Mouse (Mus musculus): ENCODE data around the gene Cep57l1.
"Not testable (repeated sequence)": the region's sequence is repeated elsewhere in the genome, so short reads cannot be mapped to it uniquely, and the experiment has no call there.

The Cep57l1 gene

DNA sequence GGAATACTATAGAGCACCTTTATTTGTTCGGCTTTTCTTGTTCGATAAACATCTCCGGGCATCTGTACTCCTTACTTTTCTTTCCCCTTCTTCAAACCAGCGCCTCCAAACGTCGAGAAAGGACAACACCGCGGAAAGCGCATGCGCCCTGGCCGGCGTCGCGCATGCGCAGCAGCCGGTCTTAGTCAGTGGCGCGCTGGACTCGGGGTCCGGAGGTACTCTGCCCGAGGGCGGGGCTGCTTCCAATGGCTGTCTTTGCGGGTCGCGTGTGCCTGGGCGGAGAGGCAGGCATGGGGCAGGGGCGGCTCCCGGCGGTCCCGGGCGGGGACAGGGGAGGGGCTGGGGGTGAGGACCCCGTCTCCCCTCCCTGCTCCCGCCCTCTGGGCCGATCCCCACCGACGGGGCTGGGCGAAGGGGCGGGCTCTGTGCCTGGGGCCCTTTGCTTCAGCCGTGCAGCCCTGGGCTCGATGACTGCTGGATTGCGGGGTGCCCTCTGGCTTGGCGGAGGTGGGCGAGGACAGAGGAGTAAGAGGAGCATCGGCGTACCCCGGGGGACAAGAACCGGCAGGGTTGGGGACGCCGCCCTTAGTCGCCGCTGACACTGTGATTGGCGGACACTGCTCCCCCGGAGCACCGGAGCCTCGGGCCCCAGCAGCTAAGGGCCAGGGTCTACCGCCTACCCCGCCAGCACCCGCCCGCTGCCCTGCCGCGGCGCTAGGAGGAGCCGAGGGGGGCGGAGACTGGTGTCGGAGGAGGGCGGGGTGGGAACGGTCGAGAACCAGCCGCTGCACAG, at the start of gene Cep57l1, which contains the start of gene Sesn1:
Gene Cep57l1, minus strand, starts transcription at position 101 of the 793 bp plus-strand sequence.
Gene Sesn1, plus strand, starts transcription at position 165 of the 793 bp plus-strand sequence.
- DNase-seq (ENCODE audit: low spot score in 2 of 2), result peak; percentile 87 to 96

DNA sequence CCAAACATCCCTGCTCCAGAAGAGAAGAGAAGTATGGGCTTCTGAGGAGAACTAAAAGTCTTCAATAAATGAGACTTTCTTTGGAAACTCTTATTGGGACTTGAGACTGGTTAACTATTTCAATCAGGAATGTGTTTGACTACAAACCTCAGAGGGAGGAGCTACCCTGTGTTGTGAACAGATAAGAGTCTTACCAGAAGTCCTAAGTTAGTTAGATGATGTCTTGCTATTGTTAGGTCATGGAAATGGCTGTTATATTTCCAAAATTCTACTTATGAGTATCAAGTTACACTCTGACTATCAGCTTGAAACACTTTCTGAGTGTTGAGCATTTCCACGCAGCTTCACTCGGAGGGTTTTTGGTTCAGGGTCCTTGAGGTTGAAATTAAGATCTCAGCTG, 39.0 kb upstream of the Cep57l1 start:
- no peak for DNase-seq (ENCODE audit: low spot score in 2 of 2)

DNA sequence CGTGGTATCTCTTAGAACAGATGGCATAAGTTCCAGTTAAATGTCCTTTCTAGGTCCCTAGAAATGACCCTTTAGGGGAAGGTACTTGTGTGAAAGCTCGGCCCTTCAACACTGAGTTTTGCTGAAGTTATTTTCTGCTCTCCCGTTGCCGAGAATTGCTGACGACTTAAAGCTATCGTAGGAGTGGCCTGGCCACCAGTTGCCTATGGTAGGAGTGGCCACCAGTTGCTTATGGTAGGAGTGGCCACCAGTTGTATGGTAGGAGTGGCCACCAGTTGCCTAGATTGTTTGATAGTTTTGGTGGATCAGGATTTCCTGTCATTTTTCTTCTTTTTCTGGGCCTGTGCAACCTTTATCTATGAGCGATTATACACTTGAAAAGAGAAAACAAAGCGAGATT, 38.1 kb upstream of the Cep57l1 start:
- DNase-seq (ENCODE audit: low spot score in 2 of 2), result no peak

DNA sequence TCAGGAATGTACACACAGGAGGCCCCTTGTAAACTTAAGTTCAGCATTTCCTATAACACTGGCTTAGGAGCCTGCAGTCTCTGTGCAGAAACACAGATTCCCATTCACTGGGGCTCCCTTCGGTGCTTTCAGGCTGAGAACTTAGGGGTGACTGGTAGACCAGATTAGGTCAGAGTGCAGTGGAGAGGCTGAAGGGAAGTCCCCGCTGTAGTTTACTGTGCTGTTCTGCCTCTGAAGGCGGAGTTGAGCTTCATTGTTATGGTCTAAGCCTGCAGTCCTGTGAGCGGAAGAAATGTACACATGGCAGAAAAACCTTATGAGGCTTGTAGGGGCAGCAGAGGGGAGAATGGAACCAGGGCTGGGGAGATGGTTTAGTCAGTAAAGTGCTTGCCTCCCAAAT, 29.2 kb upstream of the Cep57l1 start:
- DNase-seq (ENCODE audit: low spot score in 2 of 2), result no peak

DNA sequence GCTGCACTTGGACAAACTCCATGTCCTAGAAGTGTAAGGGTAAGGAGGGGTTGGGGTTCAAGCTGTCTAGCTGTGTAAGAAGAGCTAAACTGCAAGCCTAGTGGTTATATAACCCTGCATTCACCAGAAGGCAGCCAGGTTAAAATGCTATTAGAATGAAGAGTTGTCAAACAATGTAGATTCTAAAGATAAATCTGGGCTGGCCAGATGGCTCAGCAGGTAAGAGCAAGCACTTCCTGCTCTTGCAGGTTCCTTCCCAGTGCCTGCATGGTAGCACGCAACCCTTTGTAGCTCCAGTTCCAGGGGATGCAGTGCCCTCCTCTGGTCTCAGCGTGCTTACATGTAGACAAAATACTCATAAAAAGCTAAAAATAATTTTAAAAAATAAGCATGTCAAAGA, 24.5 kb upstream of the Cep57l1 start:
- no peak for DNase-seq (ENCODE audit: low spot score in 2 of 2)

DNA sequence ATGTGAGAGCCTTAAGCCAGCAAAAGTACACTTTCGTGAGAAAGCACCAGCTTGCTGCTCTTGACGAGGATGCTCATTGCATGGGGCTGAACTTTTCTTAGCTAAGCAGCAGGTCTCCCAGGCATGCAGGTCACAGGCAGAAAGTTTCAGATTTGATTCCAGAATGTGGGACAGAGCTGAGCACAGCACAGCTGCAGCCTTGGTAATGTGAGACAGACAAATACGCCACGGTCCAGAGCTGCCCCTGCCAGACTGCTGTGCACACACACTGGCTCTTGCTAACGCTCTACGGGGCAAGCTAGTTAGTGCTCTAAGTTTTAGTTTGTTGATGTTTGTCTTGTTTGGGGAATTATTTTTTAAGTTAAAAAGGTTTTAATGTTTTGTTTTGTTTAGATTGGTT, 22.5 kb upstream of the Cep57l1 start:
- DNase-seq (ENCODE audit: low spot score in 2 of 2), result no peak

DNA sequence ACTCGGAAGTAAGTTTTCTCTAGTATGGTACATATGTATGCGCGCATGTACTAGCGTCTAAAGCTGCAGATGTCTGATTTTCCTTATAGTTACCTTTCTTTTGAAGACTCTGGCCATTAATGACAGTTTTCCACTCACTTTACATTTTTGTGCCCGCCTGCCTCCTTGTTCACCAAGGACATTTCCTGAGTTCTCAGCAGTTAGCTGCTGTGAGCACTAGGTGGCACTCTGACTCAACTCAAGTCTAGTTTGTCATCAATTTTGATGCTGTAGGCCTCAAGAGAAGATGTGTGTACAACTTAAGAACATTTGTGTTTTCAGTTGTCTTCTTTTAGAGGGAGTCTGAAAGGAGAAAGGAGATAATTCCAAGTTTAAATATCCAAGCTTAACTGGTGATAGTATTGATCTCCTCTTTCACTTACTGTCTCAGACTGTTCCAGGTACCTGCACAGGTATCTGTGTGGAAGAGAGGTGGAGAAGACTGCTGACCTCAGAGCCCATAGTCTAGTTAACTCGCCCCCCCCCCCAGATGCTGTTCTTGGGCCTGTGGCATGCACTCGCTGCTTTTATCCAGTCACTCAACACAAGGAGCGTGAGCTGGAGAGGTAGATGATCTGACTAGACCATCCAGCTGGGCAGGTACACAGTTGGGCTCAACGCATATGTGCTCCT, 21.3 kb upstream of the Cep57l1 start:
- peak in 1 of 2 experiments; percentile 70 for DNase-seq (ENCODE audit: low spot score in 2 of 2)

DNA sequence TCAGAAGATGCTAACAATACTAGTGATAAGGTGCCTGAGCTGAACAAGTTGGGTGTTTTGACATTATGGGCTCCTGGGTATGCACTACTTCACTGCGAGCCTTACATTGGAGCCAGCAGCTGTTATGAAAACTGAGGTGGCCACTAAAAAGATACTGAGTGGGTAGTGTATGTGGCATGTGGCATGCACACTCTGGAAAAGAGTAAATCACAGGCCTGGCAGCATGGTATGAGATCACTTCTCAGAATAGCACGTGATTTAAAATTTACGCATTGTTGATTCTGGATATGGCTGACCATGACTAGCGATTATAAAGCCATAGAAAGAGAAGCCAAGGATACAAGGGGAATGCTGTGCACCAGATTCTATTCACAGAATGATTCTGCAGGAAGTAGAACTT, 20.8 kb upstream of the Cep57l1 start:
- no peak for DNase-seq (ENCODE audit: low spot score in 2 of 2)

DNA sequence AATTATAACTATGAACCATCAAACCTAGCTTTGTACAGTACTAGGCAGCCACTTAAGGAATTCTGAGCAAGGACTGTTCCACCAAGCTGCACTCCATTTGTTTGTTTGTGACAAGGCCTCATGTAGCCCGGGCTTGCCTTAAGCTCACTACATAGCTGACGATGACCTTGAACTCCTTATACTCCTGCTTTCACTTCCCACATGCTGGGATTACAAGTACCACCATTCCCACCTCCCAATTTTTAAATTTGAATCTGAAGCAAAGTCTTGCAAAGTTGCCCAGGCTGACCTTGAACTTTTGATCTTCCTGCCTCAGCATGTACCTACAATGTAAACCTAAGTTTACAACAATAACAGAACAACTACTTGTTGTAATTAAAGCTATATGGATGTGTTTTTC, 20.3 kb upstream of the Cep57l1 start:
- DNase-seq (ENCODE audit: low spot score in 2 of 2), result no peak

DNA sequence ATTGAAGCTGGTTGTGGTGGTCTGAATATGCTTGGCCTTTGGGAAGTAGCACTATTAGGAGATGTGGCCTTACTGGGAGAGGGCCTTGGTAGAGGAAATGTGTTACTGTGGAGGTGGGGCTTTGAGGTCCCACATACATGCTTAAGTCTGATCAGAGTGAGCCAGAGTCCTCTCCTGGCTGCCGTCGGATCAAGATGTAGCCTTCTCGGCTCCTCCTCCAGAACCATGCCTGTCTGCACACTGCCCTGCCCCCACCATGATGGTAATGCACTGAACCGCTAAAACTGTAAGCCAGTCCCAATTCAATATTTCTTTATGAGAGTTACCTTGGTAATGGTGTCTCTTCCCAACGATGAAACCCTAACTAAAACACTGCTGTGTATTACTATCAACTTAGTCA, 19.5 kb upstream of the Cep57l1 start:
- DNase-seq (ENCODE audit: low spot score in 2 of 2), result no peak

DNA sequence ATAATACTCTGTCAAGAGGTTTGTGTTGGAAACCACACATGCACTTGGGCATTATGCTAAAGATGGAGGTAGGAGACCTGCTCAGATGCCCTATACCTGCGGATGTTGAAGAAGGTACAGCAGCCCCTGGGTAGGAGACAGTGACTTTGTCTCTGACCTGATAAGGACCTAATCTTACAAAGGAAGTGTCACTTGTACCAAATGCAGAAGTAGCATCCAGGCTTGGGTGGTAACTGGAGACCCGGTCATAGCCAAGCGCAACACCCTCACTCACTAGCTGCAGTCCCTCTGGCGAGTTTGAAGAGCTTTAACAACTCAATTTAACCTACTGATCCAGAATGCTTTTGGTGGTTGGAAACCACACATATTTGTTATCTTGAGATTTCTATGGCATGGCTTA, 18.1 kb upstream of the Cep57l1 start:
- DNase-seq (ENCODE audit: low spot score in 2 of 2), result no peak

DNA sequence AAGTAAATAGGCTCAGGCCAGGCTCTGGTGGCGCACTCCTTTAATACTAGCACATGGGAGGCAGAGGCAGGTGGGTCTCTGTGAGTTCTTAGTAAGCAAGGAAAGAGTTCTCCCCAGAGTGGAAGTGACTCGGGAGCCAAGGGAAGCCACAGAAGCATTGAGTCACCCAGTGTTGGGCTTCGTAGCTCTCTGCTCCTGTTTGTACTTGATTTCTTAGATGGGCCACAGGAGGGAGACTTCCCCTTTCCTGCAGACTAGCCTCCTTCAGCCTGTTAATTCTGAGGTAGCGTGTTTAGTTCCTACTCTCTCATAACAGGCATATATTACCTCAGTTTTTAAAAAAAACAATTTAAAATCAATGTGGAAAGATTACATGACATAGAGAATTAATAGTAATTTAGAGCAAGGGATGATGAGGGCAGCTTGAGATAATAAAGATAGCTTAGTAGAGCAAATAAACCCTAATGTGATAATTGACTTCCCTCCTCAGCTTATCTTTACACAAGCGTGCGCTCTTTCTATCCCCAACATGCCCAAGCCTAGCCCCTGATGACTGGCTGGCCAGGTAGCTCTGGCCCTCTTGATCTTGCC, 16.9 kb upstream of the Cep57l1 start:
- no peak for DNase-seq (ENCODE audit: low spot score in 2 of 2)

DNA sequence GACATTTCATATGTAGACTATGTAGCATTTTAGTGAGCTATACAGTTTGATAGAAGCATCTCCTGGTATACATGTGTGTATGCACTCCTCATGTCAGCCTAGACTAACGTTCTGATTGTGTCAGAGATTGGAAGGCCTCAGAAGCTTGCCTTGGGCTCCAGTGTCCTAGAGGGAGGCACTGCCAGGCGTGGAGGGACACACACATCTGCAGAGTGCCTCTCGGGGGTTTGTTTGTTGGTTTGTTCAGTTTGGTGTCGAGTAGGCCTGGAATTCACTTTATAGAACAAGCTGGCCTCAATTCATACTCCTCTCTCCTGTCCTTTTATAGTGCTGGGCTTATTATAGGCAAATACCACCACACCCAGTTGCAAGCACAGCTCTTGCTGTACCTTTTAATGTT, 16.3 kb upstream of the Cep57l1 start:
- no peak for DNase-seq (ENCODE audit: low spot score in 2 of 2)

DNA sequence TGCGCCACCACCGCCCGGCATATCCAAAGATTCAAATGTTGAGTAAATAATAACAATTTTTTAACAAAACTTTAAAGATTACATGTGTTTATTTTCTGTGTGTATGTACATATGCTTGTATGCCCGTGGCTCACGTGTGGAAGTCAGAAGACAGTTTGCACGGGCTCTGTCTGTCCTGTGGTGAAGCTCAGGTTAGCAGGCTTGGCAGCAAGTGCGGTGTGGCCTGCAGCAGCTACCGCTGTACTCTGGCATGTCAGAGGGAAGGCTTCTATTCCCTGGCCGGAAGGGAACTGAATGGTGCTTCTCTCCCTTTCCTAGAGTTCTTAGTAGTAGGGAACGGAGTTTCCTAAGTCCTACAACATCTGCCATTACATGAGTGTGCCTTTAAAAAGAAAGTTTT, 15.4 kb upstream of the Cep57l1 start:
- no peak for DNase-seq (ENCODE audit: low spot score in 2 of 2)

DNA sequence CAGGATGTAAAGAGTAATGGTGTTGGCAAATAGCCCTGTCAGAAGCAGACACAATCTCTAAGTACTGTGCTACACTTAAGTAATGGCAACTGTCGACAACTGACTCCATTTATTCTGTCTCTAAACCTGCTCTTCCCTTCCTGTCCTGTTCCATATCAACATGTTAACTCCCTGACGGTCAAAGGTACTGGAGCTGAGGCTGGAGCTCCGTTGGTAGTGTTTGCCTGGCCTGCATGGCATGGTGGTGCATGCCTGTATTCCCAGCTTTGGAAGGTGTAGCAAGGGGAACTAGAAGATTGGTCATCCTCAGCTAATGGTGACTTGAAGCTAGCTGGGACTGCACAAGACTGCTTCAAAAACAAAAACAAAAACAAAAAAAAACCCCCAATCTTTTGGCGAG, 14.2 kb upstream of the Cep57l1 start:
- DNase-seq (ENCODE audit: low spot score in 2 of 2), result no peak

DNA sequence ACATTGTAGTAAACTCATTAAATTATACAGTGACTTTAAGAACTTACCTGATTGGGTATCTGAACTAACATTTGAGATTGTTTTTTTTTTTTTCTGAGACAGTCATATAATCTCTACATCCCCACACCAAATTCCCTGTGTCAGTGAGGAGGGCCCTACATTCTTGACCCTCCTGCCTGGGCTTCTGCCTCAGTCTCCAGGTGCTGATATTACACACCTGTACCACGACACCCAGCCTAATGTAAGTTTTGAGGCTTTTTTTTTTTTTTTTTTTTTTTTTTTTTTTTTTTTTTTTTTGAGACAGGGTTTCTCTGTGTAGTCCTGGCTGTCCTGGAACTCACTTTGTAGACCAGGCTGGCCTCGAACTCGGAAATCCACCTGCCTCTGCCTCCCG, 13.6 kb upstream of the Cep57l1 start:
- DNase-seq (ENCODE audit: low spot score in 2 of 2), result not testable (repeated sequence)

DNA sequence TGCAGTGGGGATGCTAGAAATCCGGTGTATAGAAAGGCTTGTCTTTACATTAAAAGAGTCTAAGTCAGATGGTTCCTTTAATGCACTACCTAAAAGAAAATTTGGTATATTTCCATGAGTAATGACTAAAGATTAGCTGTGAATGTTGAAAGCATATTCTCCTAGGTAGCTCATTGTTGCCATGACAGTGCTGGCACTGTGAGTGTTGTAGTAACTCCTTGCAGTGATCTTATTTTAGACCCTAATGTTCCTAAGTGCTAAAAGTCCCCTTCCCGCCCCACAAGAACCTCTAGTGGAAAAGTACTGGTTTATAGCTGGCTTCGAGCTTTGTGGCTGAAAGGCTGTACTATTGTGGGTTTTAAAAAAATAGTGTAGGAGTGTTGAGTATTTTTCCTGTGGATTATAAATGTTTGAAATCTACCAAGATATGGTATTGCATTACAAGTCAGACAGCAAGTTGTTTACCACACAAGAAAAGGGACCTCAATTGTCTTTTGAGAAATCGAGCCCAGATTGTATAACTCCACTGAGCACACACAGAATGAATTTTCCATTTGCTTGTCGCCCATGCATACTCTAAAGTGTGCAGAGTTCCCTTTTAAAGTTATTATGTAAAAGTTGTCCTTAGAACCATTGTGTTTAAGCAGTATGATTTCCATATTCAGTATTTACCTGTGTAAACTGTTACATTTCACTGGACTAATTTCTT, 13.1 kb upstream of the Cep57l1 start:
- DNase-seq (ENCODE audit: low spot score in 2 of 2), result no peak

DNA sequence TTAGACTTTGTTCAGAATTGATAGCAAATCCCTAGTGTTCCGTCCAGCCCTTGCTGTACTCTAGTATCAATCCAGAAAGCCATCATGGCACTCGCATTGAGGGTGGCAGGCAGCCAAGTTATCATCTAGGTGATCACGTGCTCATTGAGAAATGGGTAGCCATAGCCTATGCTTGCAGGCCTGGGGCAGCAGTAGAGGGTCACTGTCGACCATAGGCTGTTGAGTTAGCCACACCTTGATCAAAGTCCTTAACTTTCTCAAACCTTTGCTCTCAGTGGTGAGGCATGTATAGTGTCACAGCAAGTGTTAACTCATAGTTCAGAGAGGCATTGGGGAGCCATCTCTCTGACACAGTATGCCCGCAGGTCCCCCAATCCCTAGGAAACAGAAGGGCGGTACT, 11.5 kb upstream of the Cep57l1 start:
- no peak for DNase-seq (ENCODE audit: low spot score in 2 of 2)

DNA sequence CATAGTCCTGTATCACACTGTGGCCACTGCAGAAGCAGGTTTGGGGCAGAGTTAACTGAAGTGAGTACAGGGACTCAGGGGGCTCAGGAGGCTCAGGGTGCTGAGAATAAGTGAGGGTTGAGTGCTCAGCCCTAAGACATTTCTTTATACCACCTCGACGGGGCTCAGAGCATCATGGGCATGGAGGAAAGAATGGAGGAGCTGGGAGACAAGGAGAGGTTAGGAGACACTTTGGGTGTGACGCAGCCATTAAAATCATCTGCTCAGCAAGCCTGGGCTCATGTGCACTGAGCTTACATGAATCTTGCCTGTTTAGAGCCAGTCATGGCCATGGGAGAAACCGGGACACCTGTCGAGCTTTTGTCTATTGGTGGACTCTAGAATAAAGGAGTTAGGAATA, 10.7 kb upstream of the Cep57l1 start:
- DNase-seq (ENCODE audit: low spot score in 2 of 2), result no peak

DNA sequence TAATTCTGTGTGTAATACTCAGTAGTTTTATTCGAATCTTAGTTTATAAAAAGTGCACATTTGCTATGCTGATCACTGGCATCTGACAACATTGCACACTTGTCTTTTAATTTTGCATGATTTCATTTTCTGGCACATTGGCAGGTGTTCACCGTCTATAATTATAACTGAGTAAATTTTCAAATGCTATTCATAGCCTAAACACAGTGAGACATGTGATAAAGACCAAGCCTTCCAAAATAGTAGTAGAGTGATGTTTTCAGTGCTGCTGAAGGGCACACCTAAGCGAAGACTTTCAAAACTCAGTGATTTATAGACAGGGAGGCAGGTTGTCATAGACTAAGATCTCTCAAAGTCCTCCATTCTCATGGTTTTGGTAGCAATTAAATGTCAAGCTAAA, 9.6 kb upstream of the Cep57l1 start:
- no peak for DNase-seq (ENCODE audit: low spot score in 2 of 2)

DNA sequence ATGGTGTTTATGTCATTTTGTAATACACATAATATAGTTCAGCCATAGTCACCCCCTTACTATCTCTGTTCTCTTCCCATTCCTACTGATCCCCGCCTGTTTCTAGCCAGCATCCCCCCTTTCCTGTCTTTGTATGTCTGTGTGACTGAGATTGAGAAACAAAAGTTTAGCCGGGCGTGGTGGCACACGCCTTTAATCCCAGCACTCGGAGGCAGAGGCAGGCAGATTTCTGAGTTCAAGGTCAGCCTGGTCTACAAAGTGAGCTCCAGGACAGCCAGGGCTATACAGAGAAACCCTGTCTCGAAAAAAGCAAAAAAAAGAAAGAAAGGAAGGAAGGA, 9.0 kb upstream of the Cep57l1 start:
- DNase-seq (ENCODE audit: low spot score in 2 of 2), result not testable (repeated sequence)

DNA sequence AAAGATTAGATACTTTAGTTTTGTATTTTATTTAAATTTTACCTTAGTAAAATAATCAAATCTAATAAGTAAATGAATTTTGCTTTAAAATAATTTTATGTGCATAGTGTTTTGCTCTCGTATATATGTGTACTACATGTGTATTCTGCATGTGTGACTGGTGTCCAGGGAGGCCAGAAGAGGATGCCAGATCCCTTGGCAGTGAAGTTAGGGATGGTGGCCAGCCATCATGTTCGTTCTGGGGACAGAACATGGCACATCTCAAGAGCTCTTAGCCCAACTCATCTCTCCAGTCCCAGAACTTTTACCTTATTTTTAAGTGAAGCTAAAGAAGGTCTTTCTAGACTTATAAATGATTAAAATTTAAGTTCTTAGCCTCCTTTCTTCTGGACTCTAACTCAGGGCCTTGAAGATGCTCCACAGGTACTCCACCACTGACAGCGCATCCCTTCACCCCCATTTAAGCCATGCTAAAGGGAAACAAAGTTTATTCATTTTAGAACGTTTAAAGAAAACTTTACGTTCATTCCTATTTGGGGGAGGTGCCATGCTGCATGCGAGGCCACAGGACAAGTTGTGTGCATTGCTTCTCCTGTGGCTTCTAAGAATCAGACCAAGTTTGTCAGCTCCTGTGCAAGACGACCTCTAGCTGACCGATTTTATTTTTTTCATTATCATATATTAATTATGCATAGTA, 8.5 kb upstream of the Cep57l1 start:
- DNase-seq (ENCODE audit: low spot score in 2 of 2), result no peak
